Mouse (Mus musculus): ENCODE measurements around the gene Ier5.
A peak's percentile ranks its signal among the peaks of the same experiment; 100 is the strongest.

The Ier5 gene

DNA sequence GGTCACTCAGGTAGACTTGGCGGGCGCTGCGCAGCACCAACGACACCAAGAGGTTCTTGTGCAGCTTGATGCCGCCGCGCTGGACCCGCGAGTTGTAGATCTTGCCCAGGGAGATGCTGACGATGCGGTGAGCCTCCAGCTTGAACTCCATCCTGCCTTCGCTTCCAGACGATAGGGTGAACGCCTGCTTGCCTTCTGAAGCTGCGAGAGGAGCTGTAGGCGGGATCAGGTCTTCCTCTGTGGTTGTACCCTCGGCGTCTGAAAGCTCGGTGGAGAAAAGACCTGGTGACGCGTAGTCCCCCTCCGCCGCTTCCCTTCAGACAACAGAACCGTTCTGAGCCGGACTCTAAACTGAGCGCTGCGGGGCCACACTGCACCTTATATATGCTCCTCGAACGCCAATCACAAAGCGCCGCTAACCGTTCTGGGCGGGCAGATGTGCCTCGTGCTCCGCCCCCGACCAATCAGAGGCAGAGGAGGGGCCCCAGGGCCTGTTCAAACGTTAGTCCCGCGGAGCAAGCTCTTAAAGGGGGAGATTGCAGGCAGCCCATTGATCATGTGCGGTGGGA, at the start of gene Ier5:
Gene Ier5, minus strand, starts transcription at position 357 of the 569 bp plus-strand sequence.
- peak; percentile 83 for DNase-seq (ENCODE audit: low spot score)

DNA sequence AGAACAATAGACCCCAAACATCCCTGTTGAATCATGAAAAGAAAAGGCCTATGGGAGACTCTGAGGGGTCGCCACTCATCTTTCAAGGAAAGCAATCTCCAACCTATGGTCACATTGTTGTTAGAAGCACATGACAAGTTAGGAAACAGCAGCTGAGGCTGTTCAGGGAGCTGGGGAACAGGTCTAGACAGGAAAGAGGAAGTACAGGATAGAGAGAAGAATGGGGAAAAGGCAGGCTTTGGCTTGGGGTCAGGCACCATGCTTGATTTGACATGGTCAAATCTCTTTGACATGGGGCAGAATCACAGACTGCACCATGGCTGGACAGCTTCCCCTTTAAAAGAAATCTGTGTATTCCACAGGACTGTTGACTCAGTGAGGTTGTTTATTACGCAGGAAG, 47.8 kb upstream of the Ier5 start:
- no peak for DNase-seq (ENCODE audit: low spot score)

DNA sequence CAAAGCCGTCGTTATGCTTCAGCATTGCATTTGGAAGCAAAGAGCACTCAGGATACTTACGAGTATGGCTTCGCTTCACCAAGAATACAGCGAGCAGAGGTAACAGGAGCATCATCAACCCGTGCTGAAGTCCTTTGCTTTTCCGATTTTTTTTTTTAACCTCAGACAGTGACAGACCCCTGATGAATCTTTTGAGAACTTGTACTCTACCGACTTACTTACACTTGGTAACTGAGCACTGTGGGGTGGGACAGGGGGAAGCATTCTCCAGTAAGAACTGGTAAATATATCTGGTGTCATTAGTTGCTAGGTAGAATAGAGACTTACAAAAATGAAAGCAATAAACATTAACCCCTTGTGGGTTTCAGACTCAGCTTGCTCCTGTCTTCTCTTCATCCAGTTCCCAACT, 47.1 kb upstream of the Ier5 start, which contains the start of gene Mr1:
Gene Mr1, minus strand, starts transcription at position 243 of the 409 bp plus-strand sequence.
- no peak for DNase-seq (ENCODE audit: low spot score)

DNA sequence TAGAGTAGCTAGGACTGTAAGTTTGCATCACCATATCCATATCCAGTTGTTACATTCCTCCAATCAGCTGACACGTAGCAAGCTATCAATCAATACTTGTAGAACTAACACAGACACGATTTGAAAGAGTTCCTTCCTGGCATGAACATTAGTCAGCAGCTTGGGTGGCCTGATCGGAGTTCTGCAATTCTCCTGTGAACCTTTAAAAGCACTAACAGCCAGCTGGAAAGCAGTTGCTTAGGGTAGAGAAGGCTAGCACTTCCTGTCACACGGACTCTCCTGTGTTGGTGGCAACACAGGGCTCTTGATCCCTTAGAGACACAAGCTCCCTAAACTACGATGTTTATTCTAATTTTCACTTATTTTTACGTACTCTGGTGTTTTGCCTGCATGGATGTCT, 46.2 kb upstream of the Ier5 start:
- DNase-seq (ENCODE audit: low spot score) = no peak

DNA sequence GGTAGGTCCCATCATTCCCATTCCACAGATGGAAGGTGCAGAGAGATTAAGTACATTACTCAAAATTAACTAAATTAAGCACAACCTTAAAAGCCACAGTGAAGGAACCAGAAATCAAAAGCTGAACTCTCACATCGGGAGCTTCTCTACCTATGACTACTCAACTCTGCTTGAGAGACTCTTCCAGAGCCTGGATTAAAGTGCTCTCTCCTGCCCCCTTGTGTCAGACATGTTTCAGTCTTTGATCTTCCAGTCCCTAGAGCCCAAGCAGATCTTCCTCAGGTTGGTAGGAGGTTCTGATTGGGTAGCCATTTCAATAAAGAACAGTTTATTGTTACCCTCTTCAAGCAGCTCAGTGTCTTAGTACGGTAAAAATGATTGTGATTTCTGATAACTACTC, 40.6 kb upstream of the Ier5 start:
- DNase-seq (ENCODE audit: low spot score) = no peak

DNA sequence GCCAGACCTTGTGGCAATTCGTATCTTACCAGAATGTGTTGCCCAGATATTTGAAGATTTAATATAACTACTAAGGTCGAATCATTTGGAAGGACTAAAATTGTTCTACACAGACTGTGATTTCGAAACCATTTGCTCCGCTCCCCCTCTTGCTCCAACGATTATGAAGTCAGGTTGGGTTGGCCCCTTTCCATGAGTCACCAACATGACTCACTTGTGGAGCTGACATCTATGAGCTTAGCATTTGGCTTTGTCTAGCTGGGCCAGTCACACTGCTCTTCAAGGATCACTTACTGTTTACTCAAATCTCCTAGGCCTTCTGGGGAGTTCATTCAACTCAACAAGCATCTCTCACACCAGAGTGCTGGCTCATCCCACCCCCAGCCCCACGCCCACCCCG, 39.4 kb upstream of the Ier5 start:
- DNase-seq (ENCODE audit: low spot score) = no peak

DNA sequence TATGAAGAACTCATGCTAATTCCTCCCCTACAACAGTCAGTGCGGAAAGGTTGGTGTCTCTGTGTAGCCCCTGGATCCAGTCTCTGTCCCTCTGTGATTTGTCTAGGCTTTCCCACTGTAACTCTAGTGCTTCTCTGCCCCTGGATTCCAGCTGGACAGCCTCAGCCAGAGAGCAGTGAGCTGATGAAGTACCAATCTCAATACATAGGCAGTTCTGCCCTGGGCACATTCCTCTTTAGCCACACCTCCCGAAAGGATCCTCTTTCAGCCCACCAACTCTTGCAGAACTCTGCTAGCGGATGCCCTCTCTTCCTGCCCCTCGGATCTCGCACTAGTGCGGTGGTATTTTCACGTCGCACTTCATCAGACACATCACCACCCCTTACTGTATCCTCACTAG, 35.4 kb upstream of the Ier5 start:
- no peak for DNase-seq (ENCODE audit: low spot score)

DNA sequence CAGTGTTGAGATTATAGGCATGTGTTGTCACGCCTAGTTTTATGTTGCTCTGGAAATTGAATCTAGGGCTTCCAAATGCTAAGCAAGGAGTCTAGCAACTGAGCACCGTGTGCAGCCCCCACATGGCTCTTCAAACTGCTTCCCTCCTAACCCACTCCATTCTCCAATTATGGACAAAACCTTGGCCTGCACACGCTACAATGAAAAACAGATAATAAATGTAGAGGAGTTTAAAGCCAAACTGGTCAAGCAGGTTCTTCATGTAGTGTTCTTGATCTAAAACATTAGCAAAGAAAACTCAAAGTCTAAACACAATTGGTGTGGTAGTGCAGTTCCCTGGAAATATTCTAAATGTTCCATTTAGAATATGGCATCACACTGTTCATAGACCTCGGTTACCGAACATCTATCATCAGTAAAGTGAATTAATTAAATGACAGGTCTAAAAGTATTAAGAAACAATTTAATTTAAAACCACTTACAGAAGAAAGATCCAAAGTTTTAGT, 28.0 kb upstream of the Ier5 start:
- no peak for DNase-seq (ENCODE audit: low spot score)

GRCm38 (mm10) chr1:155126716-155127115, 27.3 kb upstream of the Ier5 start:
- no peak for DNase-seq (ENCODE audit: low spot score)

DNA sequence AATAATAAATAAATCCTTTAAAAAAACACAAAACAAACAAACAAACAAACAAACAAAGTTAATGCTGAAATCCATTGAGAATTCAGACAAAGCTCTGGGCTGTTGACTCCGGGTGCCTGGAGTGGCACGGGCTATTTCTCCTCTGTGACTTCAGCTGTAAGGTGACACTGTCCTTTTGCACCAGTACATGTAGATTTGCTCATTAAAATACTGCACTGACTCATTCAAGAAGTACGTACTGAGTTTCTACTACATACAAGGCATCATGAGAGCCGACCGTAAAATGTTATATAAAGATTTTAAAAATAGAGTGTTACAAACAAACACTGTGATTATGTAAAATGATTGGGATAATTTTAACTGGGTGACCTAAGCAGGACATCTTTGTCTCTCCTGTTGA, 25.0 kb upstream of the Ier5 start:
- DNase-seq (ENCODE audit: low spot score) = no peak

DNA sequence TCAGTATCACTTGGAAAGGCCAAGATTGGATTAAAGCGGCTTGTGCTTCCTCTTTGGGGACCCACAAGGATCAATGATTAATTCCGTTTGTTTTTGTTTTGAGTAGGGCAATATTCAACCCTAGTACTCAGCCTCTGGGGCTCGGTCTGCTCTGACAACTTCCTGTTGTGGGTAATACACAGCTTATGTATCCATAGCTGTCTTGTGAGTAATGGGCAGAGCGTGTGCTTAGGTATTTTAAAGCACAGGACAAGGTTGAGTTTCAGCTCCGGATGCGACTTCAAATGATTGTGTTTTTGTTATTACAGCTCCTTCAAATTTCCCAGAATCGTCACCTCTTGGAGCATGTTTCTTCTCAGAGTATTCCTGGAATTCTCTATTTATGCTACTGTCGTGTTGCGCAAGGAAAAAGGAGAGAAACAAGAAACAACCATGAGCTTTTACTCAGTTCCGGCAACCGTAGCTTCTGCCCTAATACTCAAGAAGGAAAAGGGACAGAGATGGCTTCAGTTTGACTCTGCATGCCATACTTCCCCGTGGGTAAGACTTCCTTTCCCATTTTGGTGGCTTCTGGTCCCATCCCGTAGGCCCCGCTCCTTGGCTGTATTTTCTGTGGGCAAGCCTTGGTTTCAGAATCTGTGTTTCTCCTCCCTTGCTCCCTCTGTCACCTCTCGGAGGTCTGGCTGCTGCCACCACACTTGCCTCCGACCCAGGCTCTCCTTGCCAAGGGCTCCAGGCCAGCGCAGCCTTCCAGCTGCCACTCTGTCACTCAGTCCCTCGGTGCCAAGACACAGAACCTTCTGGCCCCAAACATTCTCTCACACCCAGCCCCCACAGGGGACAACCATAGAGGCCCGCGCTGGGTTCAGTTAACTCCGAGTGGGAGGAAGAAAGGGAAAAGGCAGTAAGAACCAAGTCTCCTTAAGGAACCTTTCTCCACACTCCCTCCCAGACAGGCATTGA, 22.8 kb upstream of the Ier5 start:
- DNase-seq (ENCODE audit: low spot score) = no peak

GRCm38 (mm10) chr1:155119719-155120118, 20.3 kb upstream of the Ier5 start:
- no peak for DNase-seq (ENCODE audit: low spot score)

- DNase-seq (ENCODE audit: low spot score) = no peak
These were observed 14.5 kb upstream of the Ier5 start for GRCm38 (mm10) chr1:155113946-155114345.

GRCm38 (mm10) chr1:155112875-155113274, 13.4 kb upstream of the Ier5 start:
- no peak for DNase-seq (ENCODE audit: low spot score)

- DNase-seq (ENCODE audit: low spot score) = no peak
These were observed 12.7 kb upstream of the Ier5 start for GRCm38 (mm10) chr1:155112118-155112517.

- DNase-seq (ENCODE audit: low spot score) = no peak
These were observed 12.1 kb upstream of the Ier5 start for GRCm38 (mm10) chr1:155111491-155111890.

DNA sequence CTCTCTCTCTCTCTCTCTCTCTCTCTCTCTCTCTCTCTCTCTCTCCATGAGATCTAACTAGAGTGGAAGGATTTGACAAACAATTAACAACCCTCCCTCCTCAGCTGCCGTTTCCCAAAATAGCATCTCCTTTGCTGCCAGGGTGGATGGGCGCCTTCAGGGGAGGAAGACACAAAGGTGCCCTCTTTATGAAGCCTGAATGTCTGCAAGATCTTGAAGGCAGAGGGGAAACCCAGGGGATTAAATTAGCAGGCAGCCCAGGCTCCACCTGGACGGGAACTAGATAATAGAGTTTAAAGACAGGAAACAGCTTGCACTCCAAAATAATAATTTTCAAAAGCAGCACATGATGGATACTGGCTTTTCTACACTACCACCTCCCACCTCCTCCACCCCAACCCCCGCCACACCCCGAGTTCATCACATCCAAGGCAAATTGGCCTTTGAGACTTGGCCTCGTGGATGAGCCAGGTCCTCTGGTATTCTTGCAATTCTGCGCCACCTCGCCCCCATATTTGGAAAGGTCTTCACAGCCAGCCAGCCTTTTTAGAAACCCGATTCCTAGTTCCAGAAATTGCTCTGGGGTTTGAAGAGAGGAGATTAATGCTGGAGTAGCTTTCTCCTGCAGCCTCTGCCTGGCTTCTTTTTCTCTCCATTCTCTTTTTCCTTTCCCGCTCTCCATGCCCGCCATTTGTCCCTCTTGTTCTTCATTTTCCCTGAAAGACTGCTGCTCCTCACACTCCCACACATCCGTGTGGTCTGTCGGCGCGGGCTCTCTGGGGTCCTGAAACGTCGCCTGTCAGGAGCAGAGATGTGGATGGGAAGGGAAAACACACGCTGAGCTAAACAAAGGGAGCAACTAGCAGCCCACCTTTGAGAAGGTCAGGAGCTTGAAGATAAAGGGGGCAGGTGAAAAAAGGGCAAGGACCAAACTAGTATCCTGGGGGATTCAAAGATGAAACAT, 10.2 kb upstream of the Ier5 start:
- no peak for DNase-seq (ENCODE audit: low spot score)

GRCm38 (mm10) chr1:155108412-155108811, 9.0 kb upstream of the Ier5 start:
- no peak for DNase-seq (ENCODE audit: low spot score)

DNA sequence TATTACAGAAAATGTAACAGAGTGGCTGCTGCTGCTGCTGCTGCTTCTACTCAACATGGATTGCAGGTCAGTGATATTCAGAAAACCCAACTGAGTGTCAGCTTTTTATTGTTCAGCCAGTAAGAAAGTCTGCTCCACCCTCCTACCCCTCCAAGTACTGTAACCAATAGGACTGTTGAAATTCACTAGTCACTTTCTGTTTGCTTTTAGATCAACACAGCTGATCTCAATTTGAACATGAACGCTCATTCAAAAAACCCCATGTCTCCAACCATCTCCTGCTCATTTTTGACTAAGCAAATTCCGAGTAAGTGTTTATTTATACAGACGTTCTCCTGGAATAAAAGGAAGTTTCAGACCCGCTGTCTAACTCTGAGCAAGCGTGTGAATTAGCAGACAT, 8.4 kb upstream of the Ier5 start:
- no peak for DNase-seq (ENCODE audit: low spot score)

DNA sequence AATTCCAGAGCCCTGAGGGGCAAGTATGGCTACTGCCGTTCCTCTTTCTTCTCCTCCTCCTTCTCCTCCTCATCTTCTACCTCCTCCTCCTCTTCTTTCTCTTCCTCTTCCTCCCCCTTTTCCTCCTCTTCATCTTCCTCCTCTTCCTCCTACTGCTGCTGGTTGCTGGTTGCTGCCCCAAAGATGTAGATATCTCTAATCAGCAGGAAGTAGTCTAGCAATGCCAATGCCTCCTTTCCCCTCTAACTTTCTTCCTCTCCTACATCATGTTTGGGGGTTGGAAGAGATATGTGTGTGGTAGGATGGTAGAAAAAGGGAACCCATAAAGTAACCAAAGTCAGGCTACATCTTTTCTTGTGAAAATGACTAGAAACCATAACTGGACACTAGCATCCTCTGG, 6.9 kb upstream of the Ier5 start:
- no peak for DNase-seq (ENCODE audit: low spot score)

- no peak for DNase-seq (ENCODE audit: low spot score)
These were observed 4.6 kb upstream of the Ier5 start for GRCm38 (mm10) chr1:155103991-155104390.

DNA sequence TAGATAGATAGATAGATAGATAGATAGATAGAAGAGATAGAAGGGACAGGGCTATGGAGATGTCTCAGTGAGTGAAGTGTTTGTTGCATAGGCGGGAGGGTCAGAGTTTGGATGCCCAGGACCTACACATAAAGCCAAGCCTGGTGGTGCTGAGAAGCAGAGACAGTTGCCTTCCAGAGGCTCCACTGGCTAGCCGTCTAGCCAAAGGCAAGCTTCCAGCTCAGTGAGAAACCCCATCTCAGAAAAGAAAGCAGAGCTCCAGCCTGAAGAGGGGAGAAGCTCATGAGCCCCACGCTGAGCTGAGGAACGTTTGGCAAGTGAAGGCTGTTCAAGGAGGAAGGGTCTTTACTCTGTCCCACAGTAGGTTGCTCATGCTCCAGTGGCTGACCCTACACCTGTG, 3.2 kb upstream of the Ier5 start:
- no peak for DNase-seq (ENCODE audit: low spot score)

Measured in urinary bladder, postnatal 10 days (tissue).